Mouse (Mus musculus) embryonic facial prominence, embryonic 14.5 days (tissue): ENCODE measurements around the gene Hoxa4. TPM values are rescaled to one million over a fixed set of nuclear protein-coding genes. Genes with fewer than 3 reads are reported as not detected.

Experiments
- ATAC-seq: fragments of 200-750 bp; cut with Nextera tagmentation; 2 replicates; pipeline ENCODE4 v1.8.0; 2017; ENCODE audit warnings: low read depth, moderate number of reproducible peaks, moderate TSS enrichment
- DNase-seq: peaks from one replicate; pipeline ENCODE4 v3.0.0-alpha.2; 2015; ENCODE audit warnings: low spot score
- H3K27ac ChIP-seq: fragments of 300-500 bp; sonication (generic); replicated peaks from 2 replicates; pipeline ENCODE4 v1.5.1; 2014; ENCODE audit warnings: low read depth, mild to moderate bottlenecking, low read length, moderate library complexity
- H3K27me3 ChIP-seq: fragments of 300-500 bp; sonication (generic); replicated peaks from 2 replicates; pipeline ENCODE4 v1.6.1; 2014; ENCODE audit warnings: low read length; ENCODE audit not compliant: control insufficient read depth, insufficient read depth
- H3K36me3 ChIP-seq: fragments of 300-500 bp; sonication (generic); 2 replicates; pipeline ENCODE4 v1.6.1; 2014; ENCODE audit warnings: low read length, mixed read lengths; ENCODE audit not compliant: control insufficient read depth, insufficient read depth
- H3K4me1 ChIP-seq: fragments of 300-500 bp; sonication (generic); 2 replicates; pipeline ENCODE4 v1.6.1; 2014; ENCODE audit warnings: antibody characterized with exemption, low read length; ENCODE audit not compliant: control insufficient read depth, insufficient read depth
- H3K4me2 ChIP-seq: fragments of 300-500 bp; sonication (generic); 2 replicates; pipeline ENCODE4 v1.6.1; 2014; ENCODE audit warnings: low read depth, mild to moderate bottlenecking, low read length, moderate library complexity, mixed read lengths
- H3K4me3 ChIP-seq: fragments of 300-500 bp; sonication (generic); 2 replicates; pipeline ENCODE4 v1.5.1; 2014; ENCODE audit warnings: low read depth, mild to moderate bottlenecking, low read length
- H3K9ac ChIP-seq: fragments of 300-500 bp; sonication (generic); 2 replicates; pipeline ENCODE4 v1.6.1; 2014; ENCODE audit warnings: low read depth, mild to moderate bottlenecking, low read length, moderate library complexity, mixed read lengths
- H3K9me3 ChIP-seq: fragments of 300-500 bp; sonication (generic); 2 replicates; pipeline ENCODE4 v1.6.1; 2016; ENCODE audit warnings: low read length; ENCODE audit not compliant: control insufficient read depth
- WGBS: fragments of 180-500 bp; shearing (Covaris S2); extraction: QIAGEN DNeasy Blood & Tissue Kit; methylation state at CpG from one replicate; pipeline ENCODE4 v1.1.7; 2014; 5-methylcytosine and 5-hydroxymethylcytosine counted together
- polyA plus RNA-seq: library from polyadenylated mRNA; unstranded; fragments of >200 nt; fragmentation: Nextera tagmentation; extraction: Ambion mirVana; gene quantifications from 2 replicates; pipeline ENCODE4 v1.2.1, GENCODE M21; 2014

The Hoxa4 gene
- polyA plus RNA-seq, 1 experiment from 2014 or later: 1.1 TPM

DNA sequence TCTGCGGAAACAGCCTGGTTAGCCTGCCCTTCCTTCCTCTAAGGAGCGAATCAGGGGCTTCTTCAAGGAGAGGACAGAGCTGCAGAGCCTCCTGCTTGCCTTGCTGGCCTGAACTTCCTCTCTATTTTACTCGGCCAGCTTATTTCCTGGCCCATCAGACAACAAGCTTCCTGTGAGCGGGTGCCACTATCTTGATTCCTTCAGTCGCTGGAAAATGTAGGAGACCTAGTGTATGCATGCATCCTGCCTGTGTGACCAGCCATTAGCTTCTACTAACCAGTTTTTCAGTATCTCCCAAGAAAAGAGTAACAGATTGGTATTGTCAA is 20.7 kb downstream of the Hoxa4 start:
- Histone ChIP-seq H3K27ac (peak overlapping the region; percentile 33; the same call in 1 of the 2 replicates), H3K4me2 (peak overlapping the region; percentile 99; the same call in 1 of the 2 replicates), H3K36me3 (no peaks in the 10 kb centered on the region), H3K4me1 (no peaks in the 10 kb centered on the region), H3K4me3 (no peak overlapping the region), H3K9me3 (no peaks in the 10 kb centered on the region), H3K27me3 (peaks cover 95% of the 10 kb centered on the region), H3K9ac (0 out of 2 replicates have a peak overlapping the region, but pooled peaks have one; percentile 26)
- ATAC-seq (no peak), DNase-seq (no peak)
- WGBS: 13% methylated on average over 5 of the region's 5 CpGs

DNA sequence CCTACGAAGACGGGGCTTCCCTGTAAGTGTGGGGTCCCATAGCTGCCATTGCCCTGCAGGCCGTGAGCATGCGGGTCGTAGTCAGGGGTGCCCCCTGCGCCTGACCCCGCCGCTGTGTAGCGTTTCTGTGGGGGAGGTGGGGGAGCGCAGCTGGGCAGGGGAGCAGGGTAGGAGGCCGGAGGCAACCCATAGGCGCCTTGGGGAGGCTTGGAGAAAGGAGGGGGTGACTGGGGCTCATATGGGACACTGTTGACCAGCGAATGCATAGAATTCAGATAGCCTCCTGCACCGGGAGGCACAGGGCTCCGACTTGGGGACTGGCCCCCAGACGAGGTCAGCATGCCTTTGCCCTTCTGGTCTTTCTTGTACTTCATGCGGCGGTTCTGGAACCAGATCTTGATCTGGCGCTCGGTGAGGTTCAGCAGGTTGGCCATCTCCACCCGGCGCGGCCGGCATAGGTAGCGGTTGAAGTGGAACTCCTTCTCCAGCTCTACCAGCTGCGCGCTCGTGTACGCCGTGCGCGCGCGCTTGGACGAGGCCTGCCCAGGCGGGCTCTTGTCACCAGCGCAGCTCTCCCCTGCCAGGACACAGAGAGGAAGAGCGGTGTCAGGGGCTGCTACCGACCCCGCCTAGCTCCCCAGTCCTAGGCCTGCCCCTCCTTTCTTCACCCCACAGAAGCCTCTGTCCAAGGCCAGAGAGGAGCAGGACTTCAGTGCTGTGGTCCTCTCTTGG is 21.2 kb downstream of the Hoxa4 start:
- no peaks in the 10 kb centered on the region for H3K36me3 ChIP-seq
- H3K4me2 ChIP-seq: peak overlapping the region; percentile 99; the same call in 1 of the 2 replicates
- WGBS: 4% methylated on average over 33 of the region's 40 CpGs
- H3K27me3 ChIP-seq: peaks cover 95% of the 10 kb centered on the region
- peak overlapping the region; percentile 40; the same call in 1 of the 2 replicates for H3K9ac ChIP-seq
- H3K4me3 ChIP-seq: peak overlapping the region; percentile 17; the same call in 1 of the 2 replicates
- DNase-seq (no peak), ATAC-seq (no peak)
- H3K27ac ChIP-seq: peak overlapping the region; percentile 33; the same call in 1 of the 2 replicates
- no peaks in the 10 kb centered on the region for H3K4me1 ChIP-seq
- H3K9me3 ChIP-seq: no peaks in the 10 kb centered on the region

DNA sequence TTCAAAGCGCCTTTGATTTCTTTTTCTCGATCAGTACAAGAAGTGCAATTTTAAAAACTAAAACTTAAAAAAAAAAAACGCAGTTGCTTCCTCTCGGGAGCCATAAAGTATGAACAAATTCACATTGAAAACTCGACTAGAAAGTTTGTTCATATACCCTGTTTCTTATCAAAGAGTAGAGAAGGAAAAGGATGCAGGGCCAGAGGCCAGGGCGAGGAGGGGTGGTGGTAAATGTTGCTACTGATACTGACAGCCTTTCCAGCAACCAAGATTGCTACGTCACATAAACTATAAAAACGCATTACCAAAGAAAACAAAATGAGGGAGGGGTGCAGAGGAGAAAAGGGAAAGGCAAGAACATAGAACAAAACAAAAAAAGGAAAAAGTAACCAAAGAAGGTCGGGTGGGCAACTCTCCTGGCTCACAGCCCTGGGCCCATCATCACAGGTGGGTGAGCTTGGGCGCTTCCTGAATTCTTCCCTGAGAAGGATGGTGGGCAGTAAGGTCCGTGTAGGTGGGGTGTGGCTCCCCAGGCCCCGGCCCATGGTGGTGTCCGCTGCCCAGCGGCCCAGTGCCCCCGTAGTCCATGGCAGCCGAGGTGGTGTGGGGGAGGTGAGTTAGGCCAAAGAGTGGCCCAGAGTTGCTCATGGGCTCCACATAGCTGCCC is 21.9 kb downstream of the Hoxa4 start:
- Histone ChIP-seq H3K4me3 (peak overlapping the region; percentile 17; the same call in 1 of the 2 replicates), H3K4me1 (no peaks in the 10 kb centered on the region), H3K9me3 (no peaks in the 10 kb centered on the region), H3K36me3 (no peaks in the 10 kb centered on the region), H3K9ac (peak overlapping the region; percentile 40; the same call in 1 of the 2 replicates), H3K27ac (peak overlapping the region; percentile 33; the same call in 1 of the 2 replicates), H3K4me2 (peak overlapping the region; percentile 99; the same call in 1 of the 2 replicates), H3K27me3 (peaks cover 95% of the 10 kb centered on the region)
- 8% methylated on average over 11 of the region's 16 CpGs for WGBS
- no peak for DNase-seq
- no peak for ATAC-seq

DNA sequence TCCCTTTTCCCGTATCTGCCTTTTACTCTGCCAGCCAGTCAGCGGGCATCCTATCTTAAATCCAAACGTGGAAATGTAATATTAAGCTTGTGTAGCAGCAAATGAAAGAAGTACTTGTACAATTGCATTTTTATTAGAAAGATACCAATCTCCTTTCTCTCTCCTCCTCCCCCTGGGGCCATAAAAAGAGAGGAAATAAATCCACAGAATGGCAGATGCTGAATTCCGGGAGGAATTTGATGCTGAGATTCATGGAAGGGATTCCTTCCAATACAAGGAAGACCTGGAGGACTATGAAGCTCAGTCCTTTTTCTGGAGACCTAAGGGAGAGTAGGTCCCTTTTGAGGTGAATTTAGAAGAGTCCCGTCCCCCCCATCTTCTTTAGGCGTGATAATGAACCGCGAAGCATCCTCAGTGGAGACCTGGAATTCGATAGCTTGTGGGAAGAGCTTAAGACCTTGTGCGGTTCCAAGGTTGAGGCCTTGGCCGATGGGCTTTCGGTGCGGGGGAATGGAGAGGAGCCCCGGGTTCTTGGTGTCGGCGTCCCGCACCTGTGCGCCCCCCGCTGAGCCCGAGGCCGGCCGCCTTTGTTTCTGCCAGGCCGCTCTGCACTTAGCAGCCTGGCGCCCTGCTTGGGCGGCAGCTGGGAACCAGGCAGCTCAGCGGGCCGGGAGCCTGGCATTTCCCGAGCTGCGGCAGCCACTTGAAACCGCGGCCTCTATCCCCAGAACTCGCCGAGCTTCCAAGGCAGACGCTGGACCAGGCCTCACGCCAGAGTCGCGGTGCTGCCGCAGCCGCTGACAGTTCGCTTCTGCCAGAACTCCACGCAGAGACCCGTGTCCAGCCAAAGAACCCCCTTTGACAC is 23.1 kb downstream of the Hoxa4 start:
- Histone ChIP-seq H3K4me2 (peak overlapping the region; percentile 99; the same call in 1 of the 2 replicates), H3K36me3 (no peaks in the 10 kb centered on the region), H3K4me3 (peak overlapping the region; percentile 36; the same call in 1 of the 2 replicates), H3K9me3 (no peaks in the 10 kb centered on the region), H3K27ac (peak overlapping the region; percentile 83; the same call in 1 of the 2 replicates), H3K9ac (peak overlapping the region; percentile 57; the same call in 1 of the 2 replicates), H3K27me3 (peaks cover 94% of the 10 kb centered on the region), H3K4me1 (no peaks in the 10 kb centered on the region)
- DNase-seq (no peak), ATAC-seq (no peak)
- 2% methylated on average over 32 of the region's 42 CpGs for WGBS

DNA sequence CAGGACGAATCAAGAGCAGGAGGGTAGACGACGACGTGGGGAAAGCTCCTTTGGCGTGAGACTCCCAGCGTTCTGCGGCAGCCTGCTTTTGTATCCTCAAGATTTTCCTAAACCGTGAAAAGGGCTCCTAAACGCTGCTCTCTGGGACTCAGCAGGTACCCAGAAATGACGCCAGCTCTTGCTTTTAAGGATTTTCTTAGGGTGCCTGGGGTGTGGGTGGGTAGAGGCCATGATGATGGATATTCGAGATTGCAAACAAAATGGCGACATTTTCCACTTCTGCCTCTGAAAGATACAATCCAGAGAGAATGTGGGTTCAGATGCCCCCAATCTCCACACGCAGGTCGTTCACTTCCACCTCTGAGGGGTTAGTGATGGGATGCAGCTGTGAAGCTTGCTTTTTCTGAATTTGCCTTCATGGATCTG is 23.8 kb downstream of the Hoxa4 start:
- WGBS: 8% methylated on average over 14 of the region's 14 CpGs
- Histone ChIP-seq H3K4me3 (peak overlapping the region; percentile 36; the same call in 1 of the 2 replicates), H3K4me2 (peak overlapping the region; percentile 99; the same call in 1 of the 2 replicates), H3K9me3 (no peaks in the 10 kb centered on the region), H3K27me3 (peaks cover 94% of the 10 kb centered on the region), H3K27ac (peak overlapping the region; percentile 83; the same call in 1 of the 2 replicates), H3K4me1 (no peaks in the 10 kb centered on the region), H3K36me3 (no peaks in the 10 kb centered on the region), H3K9ac (peak overlapping the region; percentile 57; the same call in 1 of the 2 replicates)
- DNase-seq: no peak
- no peak for ATAC-seq

DNA sequence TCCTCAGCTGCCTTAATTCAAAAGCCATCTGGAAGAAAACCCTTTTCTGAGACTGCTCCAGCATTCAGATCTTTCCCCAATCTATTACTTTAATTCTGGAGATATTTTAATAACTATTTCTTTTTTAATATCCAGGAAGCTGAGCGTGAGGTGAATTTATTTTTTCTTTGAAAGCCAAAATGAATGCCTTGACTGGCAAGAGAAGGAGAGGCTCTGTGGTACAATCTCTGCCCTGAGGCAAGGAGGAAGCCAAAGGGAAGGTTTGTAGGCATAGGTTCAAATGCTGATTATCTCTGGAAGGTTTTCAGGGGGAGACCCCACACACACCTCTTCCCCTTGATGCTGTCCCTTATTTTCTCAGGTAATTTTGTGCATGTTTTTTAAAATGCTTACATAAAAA is 24.4 kb downstream of the Hoxa4 start:
- H3K4me2 ChIP-seq: peak overlapping the region; percentile 99; the same call in 1 of the 2 replicates
- no peaks in the 10 kb centered on the region for H3K36me3 ChIP-seq
- ATAC-seq (no peak), DNase-seq (no peak)
- peak overlapping the region; percentile 36; the same call in 1 of the 2 replicates for H3K4me3 ChIP-seq
- no peaks in the 10 kb centered on the region for H3K4me1 ChIP-seq
- no peaks in the 10 kb centered on the region for H3K9me3 ChIP-seq
- peak overlapping the region; percentile 57; the same call in 1 of the 2 replicates for H3K9ac ChIP-seq
- H3K27me3 ChIP-seq: peaks cover 93% of the 10 kb centered on the region
- 10% methylated on average over 1 of the region's 1 CpGs for WGBS
- peak overlapping the region; percentile 83; the same call in 1 of the 2 replicates for H3K27ac ChIP-seq

DNA sequence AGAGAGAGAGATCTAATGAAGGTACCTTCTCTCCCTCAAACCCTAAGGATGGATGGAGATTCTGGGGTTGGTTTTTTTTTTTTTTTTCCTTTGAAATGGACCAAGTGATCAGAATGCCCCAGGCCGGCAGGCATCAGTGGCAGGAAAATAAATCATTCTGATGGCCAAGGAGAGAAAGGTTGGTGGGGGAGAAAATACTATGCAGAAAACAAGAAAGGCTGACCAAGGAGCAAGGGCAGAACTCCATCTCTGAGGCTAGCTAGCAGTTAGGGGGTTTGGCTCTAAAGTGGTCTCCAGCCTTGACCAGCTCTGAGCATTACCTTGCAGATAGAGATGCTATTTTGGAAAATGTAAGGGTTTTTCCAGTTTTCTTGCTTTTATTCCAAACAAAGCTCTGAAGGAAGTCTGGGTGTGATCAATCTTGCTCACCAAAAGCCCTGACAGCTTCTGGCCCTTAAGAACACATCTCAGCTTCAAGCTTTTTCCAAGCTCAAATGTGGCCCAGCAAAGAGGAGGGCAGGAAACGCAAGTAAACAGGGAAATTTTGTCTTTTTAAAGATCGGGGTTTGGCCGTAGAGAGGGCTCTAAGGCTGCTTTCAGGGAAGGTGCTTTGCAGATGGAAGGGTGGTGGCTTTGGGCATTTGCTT is 25.0 kb downstream of the Hoxa4 start:
- DNase-seq (no peak), ATAC-seq (no peak)
- Histone ChIP-seq H3K36me3 (no peaks in the 10 kb centered on the region), H3K4me2 (peak overlapping the region; percentile 99; the same call in 1 of the 2 replicates), H3K27ac (peak overlapping the region; percentile 83; the same call in 1 of the 2 replicates), H3K27me3 (peaks cover 93% of the 10 kb centered on the region), H3K9me3 (no peaks in the 10 kb centered on the region), H3K9ac (peak overlapping the region; percentile 57; the same call in 1 of the 2 replicates), H3K4me3 (peak overlapping the region; percentile 36; the same call in 1 of the 2 replicates), H3K4me1 (no peaks in the 10 kb centered on the region)
- 5% methylated on average over 4 of the region's 4 CpGs for WGBS
